Mouse (Mus musculus) CH12.LX (cell line): ENCODE data around the gene Angptl8.

Experiments used
- HCFC1 ChIP-seq: IDR thresholded peaks from 2 replicates; pipeline ENCODE4 v1.6.1; 2012; ENCODE audit warnings: low read depth, mild to moderate bottlenecking, inconsistent platforms, low read length, improper control_type of control experiment
- MAFK ChIP-seq: IDR thresholded peaks from 2 replicates; pipeline ENCODE4 v1.6.1; 2011; ENCODE audit warnings: low read length, improper control_type of control experiment; ENCODE audit not compliant: insufficient replicate concordance
- MAZ ChIP-seq: IDR thresholded peaks from 2 replicates; pipeline ENCODE4 v1.6.1; 2012; ENCODE audit warnings: low read depth, mild to moderate bottlenecking, inconsistent platforms, low read length, improper control_type of control experiment, moderate library complexity
- POLR2A ChIP-seq: IDR thresholded peaks from 2 replicates; pipeline ENCODE4 v1.6.1; 2011; ENCODE audit warnings: low read depth, mild to moderate bottlenecking, improper control_type of control experiment, low read length
- SIN3A ChIP-seq: IDR thresholded peaks from 2 replicates; pipeline ENCODE4 v1.6.1; 2012; ENCODE audit warnings: low read length, improper control_type of control experiment, inconsistent platforms

DNA sequence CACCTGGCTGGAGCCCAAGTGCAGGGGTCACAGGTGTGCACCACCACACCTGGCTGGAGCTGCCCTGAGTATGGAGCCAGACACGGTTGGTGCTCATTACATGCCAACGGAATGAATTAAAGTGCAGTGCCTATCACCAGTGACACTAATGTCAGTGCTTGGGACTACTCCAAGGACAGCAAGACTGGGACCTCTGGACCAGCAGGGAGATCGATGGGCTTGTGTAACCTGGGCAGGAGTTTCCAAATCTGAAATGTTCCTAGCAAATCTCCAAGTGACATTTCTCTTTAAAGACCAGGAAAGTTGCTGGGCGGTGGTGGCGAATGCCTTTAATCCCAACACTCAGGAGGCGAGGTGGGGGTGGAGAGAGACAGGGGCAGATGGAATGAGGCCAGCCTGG, 12.6 kb upstream of the Angptl8 start:
- TF ChIP-seq POLR2A (no peak), MAFK (no peak), HCFC1 (no peak), SIN3A (no peak), MAZ (no peak)
